Mouse (Mus musculus): Measurements from ENCODE around the gene Sfxn1. TPM values are rescaled to one million over a fixed set of nuclear protein-coding genes. Genes with fewer than 3 reads are reported as not detected.

The Sfxn1 gene
- polyA plus RNA-seq, 1 experiment from 2014 or later, result 89.2 TPM

DNA sequence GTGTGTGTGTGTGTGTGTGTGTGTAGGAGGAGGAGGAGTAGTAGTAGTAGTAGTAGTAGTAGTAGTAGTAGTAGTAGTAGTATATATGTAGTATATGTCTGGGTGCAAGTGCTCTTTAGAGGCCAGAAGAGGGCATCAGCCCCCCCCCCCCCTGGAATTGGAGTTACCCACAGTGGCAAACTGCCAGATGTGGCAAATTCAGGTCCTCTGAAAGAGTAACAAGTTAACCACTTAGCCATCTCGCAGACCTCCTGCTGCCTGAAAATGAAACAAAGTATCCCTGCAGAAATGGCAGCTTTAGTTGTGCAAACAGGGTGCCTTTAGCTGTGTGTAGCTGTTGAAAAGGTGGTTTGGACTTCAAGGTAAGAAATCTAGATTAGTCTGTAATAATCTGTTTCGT, 1.8 kb downstream of the Sfxn1 start:
- Histone ChIP-seq H3K36me3 (replicated peaks; ENCODE audit: control insufficient read depth, insufficient read depth) (no peaks in the 10 kb centered on the region), H3K9ac (no peak overlapping the region), H3K4me1 (replicated peaks; ENCODE audit: control insufficient read depth, insufficient read depth, low read length) (peaks cover 16% of the 10 kb centered on the region), H3K4me2 (replicated peaks) (0 out of 2 replicates have a peak overlapping the region, but pooled peaks have one; percentile 60), H3K27ac (no peak overlapping the region), H3K4me3 (replicated peaks; ENCODE audit: low read length) (no peak overlapping the region), H3K27me3 (ENCODE audit: control insufficient read depth, insufficient read depth, low read length) (no peaks in the 10 kb centered on the region), H3K9me3 (ENCODE audit: control insufficient read depth, low read length) (no peaks in the 10 kb centered on the region)
- no peak for ATAC-seq (ENCODE audit: low FRiP score)
- 77% methylated on average over 2 of the region's 2 CpGs for WGBS
- no peak for DNase-seq (ENCODE audit: low spot score)

DNA sequence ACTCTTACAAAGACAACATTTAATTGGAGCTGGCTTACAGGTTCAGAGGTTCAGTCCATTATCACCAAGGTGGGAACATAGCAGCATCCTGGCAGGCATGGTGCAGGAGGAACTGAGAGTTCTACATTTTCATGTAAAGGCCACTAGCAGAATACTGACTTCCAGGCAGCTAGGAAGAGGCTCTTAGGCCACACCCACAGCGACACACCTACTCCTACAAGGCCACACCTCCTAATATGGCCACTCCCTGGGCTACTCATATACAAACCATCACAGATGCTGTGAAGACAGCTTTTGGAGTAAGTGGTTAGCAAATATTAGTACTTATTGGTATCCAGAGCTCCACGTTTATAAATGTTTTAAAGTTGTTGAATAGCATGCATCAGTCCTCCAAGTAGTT, 3.7 kb downstream of the Sfxn1 start:
- H3K4me3 ChIP-seq (replicated peaks; ENCODE audit: low read length), result no peak overlapping the region
- H3K27me3 ChIP-seq (ENCODE audit: control insufficient read depth, insufficient read depth, low read length), result no peaks in the 10 kb centered on the region
- H3K9me3 ChIP-seq (ENCODE audit: control insufficient read depth, low read length), result no peaks in the 10 kb centered on the region
- WGBS, result 89% methylated on average over 2 of the region's 2 CpGs
- H3K36me3 ChIP-seq (replicated peaks; ENCODE audit: control insufficient read depth, insufficient read depth), result no peaks in the 10 kb centered on the region
- DNase-seq (ENCODE audit: low spot score) (no peak), ATAC-seq (ENCODE audit: low FRiP score) (no peak)
- H3K27ac ChIP-seq, result no peak overlapping the region
- H3K9ac ChIP-seq, result no peak overlapping the region
- peaks cover 16% of the 10 kb centered on the region for H3K4me1 ChIP-seq (replicated peaks; ENCODE audit: control insufficient read depth, insufficient read depth, low read length)
- H3K4me2 ChIP-seq (replicated peaks), result no peak overlapping the region

DNA sequence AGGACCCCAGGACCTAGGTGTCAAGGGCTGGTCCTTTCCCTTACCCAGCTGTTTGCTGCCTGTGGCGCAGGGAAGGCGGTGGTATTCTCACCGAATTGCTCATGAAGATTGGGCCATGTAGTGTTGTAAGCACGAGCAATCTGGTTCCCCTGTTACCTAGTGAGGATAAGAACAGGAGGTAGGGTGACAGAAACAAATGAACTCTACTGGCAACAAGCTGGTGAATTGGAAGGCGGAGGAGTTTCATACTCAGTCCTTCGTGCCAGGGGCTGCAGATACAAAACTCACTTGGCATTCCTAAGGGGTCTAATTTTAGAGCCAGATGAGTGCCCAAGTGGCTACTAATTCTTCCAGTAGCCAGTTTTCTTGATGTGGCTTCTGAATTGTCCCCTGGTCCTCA, 4.4 kb downstream of the Sfxn1 start:
- H3K27ac ChIP-seq, result no peak overlapping the region
- H3K4me2 ChIP-seq (replicated peaks), result no peak overlapping the region

DNA sequence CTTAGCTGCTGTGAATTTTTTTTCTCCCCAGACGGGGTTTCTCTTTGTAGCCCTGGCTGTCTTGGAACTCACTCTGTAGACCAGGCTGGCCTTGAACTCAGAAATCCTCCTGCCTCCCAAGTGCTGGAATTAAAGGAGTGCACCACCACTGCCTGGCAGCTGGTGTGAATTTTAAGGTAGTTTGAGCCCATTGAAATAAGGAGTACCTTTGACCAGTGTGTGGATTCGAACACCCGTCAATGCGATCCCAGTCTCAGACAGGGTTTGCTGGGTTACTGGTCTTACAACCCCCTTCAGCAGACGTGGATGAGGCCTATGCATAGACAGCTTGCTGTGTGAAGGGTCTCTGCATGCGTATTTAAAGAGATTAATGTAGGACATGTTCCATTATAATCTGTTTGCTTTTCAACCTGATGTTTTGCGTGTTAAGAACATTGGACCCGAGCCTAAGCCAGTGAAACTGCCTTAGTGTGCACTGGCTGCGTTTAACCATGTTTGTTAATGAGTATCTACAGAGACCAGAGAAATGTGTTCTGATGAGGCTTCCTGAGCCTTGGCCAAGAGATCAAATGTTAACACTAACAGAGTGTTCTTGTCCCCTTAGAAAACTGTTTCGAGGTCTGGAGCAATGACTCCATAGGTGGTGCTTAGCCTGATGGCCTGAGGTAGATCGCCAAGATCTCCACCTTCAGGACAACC, 5.2 kb downstream of the Sfxn1 start:
- H3K4me2 ChIP-seq (replicated peaks), result no peak overlapping the region

More for the DNA sequence above, 4.4 kb downstream of the Sfxn1 start:
- H3K36me3 ChIP-seq (replicated peaks; ENCODE audit: control insufficient read depth, insufficient read depth), result no peaks in the 10 kb centered on the region
- H3K4me3 ChIP-seq (replicated peaks; ENCODE audit: low read length), result no peak overlapping the region
- WGBS, result 92% methylated on average over 6 of the region's 6 CpGs
- H3K4me1 ChIP-seq (replicated peaks; ENCODE audit: control insufficient read depth, insufficient read depth, low read length), result peaks cover 16% of the 10 kb centered on the region
- no peaks in the 10 kb centered on the region for H3K27me3 ChIP-seq (ENCODE audit: control insufficient read depth, insufficient read depth, low read length)
- DNase-seq (ENCODE audit: low spot score) (no peak), ATAC-seq (ENCODE audit: low FRiP score) (no peak)
- H3K9me3 ChIP-seq (ENCODE audit: control insufficient read depth, low read length), result no peaks in the 10 kb centered on the region
- H3K9ac ChIP-seq, result no peak overlapping the region

DNA sequence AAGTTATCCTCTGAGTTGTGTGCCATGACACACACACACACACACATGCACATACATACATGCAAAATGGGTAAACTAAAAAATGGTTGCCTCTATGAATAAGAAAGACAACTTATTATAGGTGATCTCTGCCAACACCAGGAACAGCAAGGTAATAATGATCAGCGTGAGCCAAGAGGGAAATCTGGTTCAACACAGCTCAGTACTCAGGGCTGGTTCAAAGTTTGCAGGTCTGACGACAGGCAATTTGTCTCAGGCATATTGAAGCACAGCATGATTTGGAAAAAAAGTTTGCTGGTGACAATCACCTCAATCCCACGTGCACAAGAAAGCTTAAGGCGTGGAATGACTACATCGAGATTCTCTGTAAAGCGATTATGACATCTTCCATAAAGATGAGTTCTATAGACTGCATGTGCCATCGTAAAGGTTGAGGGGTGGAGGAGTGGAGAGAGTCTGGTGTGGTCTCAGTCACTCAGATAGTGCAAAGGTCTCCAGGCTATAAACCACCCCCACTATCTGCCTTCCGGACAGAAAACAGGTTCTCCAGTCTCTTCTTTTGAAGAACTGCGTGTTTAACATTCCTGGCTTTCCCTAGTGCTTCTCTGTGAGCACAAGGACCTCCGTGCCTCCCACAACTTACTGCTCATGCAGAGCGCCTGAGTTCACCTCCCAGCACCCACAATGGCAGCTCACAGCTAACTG, 6.0 kb downstream of the Sfxn1 start:
- Histone ChIP-seq H3K4me3 (replicated peaks; ENCODE audit: low read length) (no peak overlapping the region), H3K36me3 (replicated peaks; ENCODE audit: control insufficient read depth, insufficient read depth) (no peaks in the 10 kb centered on the region), H3K4me1 (replicated peaks; ENCODE audit: control insufficient read depth, insufficient read depth, low read length) (peaks cover 13% of the 10 kb centered on the region), H3K27me3 (ENCODE audit: control insufficient read depth, insufficient read depth, low read length) (no peaks in the 10 kb centered on the region), H3K4me2 (replicated peaks) (no peak overlapping the region), H3K9ac (no peak overlapping the region), H3K9me3 (ENCODE audit: control insufficient read depth, low read length) (no peaks in the 10 kb centered on the region), H3K27ac (no peak overlapping the region)
- ATAC-seq (ENCODE audit: low FRiP score) (no peak), DNase-seq (ENCODE audit: low spot score) (no peak)
- 83% methylated on average over 11 of the region's 11 CpGs for WGBS

More for the DNA sequence above, 5.2 kb downstream of the Sfxn1 start:
- Histone ChIP-seq H3K27me3 (ENCODE audit: control insufficient read depth, insufficient read depth, low read length) (no peaks in the 10 kb centered on the region), H3K27ac (no peak overlapping the region), H3K4me3 (replicated peaks; ENCODE audit: low read length) (no peak overlapping the region), H3K36me3 (replicated peaks; ENCODE audit: control insufficient read depth, insufficient read depth) (no peaks in the 10 kb centered on the region), H3K4me1 (replicated peaks; ENCODE audit: control insufficient read depth, insufficient read depth, low read length) (peaks cover 16% of the 10 kb centered on the region), H3K9ac (no peak overlapping the region), H3K9me3 (ENCODE audit: control insufficient read depth, low read length) (no peaks in the 10 kb centered on the region)
- DNase-seq (ENCODE audit: low spot score) (no peak), ATAC-seq (ENCODE audit: low FRiP score) (no peak)
- WGBS, result 90% methylated on average over 11 of the region's 11 CpGs

DNA sequence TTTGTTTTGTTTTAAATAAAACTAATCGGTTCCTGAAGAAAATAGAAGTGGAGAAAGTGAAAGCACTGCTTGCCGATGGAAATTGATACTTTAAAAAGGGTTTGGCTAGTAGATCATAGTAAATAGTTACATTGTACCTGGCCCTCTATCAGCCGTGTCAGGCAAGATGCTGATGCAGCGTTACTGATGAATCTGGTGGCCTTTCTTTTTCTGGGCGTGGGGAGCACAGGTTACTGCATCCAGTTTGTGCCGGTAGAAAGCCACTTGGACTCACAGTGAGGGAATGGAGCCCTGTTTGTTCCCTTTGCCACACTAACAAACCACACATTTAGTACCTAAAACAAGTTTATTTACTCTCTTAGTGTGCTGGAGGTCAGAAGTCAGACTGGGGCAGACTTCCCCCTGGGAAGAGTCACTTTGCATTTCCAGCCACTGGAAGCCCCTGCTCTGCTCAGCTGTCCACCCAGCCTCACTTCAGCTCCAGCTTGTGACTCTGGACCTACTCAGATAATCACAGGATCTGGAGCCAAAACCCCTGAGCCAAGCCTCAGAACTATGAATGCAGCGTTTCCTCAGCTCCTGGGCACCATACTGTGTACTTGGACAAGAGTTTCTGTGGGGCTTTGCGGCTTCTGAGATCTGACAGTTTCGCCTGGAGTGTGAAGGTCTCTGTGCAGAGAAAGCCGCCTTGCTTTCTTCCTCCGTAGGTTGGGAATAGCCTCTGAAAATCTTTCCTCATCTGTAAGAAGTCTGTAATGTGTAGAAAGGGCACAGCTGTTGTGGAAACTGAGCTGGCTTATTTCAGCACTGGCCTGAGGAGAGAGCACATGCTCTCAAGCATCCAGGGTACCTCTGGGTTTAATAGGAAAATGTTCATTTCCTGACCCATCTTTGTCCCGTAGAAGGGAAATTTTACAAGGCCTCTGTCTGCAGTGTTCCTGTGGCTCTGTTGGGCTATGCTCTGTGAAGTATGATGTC, 8.4 kb downstream of the Sfxn1 start:
- Histone ChIP-seq H3K9ac (no peak overlapping the region), H3K4me3 (replicated peaks; ENCODE audit: low read length) (no peak overlapping the region), H3K4me1 (replicated peaks; ENCODE audit: control insufficient read depth, insufficient read depth, low read length) (0 out of 2 replicates have a peak, but pooled peaks cover 5% of the 10 kb centered on the region), H3K27ac (no peak overlapping the region), H3K36me3 (replicated peaks; ENCODE audit: control insufficient read depth, insufficient read depth) (no peaks in the 10 kb centered on the region), H3K4me2 (replicated peaks) (no peak overlapping the region), H3K27me3 (ENCODE audit: control insufficient read depth, insufficient read depth, low read length) (no peaks in the 10 kb centered on the region), H3K9me3 (ENCODE audit: control insufficient read depth, low read length) (no peaks in the 10 kb centered on the region)
- ATAC-seq (ENCODE audit: low FRiP score), result no peak
- no peak for DNase-seq (ENCODE audit: low spot score)
- 75% methylated on average over 12 of the region's 12 CpGs for WGBS

DNA sequence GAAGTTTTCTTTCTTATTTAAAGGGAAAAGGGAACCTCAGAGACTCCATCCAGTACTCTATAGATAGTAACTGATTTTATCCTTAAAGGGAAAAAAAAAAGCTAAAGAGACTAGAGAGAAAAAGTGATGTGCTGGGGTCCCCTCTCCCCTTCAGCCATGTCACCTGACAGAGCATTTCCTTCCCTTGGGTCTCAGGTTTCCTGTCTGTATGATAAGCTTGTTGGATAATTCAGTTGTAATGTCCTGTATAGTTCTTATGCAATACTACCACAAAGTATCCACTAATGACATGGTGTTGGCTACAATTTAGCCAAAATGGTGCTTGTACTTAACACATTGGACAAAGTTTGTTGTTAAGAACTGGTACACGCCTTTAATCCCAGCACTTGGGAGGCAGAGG, 9.1 kb downstream of the Sfxn1 start:
- no peak overlapping the region for H3K4me3 ChIP-seq (replicated peaks; ENCODE audit: low read length)
- no peak overlapping the region for H3K27ac ChIP-seq
- H3K9ac ChIP-seq, result no peak overlapping the region
- H3K27me3 ChIP-seq (ENCODE audit: control insufficient read depth, insufficient read depth, low read length), result no peaks in the 10 kb centered on the region
- H3K36me3 ChIP-seq (replicated peaks; ENCODE audit: control insufficient read depth, insufficient read depth), result peaks cover 1% of the 10 kb centered on the region; the same call in 1 of the 2 replicates
- DNase-seq (ENCODE audit: low spot score) (no peak), ATAC-seq (ENCODE audit: low FRiP score) (no peak)
- 96% methylated on average over 1 of the region's 1 CpGs for WGBS
- 0 out of 2 replicates have a peak, but pooled peaks cover 5% of the 10 kb centered on the region for H3K4me1 ChIP-seq (replicated peaks; ENCODE audit: control insufficient read depth, insufficient read depth, low read length)
- H3K9me3 ChIP-seq (ENCODE audit: control insufficient read depth, low read length), result no peaks in the 10 kb centered on the region
- no peak overlapping the region for H3K4me2 ChIP-seq (replicated peaks)

DNA sequence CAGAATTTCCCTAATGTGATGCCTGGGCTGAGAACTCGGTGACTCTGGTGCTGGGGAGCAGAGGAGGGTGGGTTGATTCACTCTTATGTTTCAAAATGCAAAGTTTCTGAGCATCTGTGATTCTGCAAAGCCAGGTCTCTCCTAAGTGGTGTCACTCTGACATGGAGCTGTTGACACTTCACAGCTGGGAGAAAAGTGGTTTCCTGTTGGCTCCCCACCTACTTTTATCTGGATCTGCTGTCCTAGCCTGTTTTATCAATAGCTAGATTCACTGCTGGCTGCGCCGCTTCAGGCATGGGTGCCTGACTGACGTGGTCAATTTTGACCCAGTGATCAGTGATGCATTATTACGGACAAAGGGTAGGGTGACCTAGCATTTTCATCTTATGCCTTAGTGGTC, 11.3 kb downstream of the Sfxn1 start:
- WGBS, result 72% methylated on average over 5 of the region's 5 CpGs
- no peak for DNase-seq (ENCODE audit: low spot score)
- 0 out of 2 replicates have a peak, but pooled peaks cover 5% of the 10 kb centered on the region for H3K4me1 ChIP-seq (replicated peaks; ENCODE audit: control insufficient read depth, insufficient read depth, low read length)

DNA sequence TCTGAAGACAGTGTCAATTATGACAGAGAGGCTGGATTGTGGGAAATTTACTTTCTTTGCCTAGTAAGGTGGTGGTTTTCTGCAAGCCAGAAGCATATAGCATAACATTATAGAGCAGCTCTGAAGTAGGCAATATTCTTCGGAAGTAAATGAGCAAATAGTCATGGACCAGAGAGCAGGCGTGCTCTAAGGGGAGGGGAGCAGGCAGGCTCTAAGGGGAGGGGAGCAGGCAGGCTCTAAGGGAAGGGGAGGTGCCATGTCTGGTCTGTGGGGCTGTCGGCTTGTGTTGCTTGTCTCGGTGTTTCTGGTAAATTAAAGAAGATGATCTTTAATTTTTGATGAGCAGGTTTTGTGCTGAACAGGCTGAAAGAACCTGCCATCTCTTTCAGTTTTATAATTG, 12.5 kb downstream of the Sfxn1 start:
- no peak for ATAC-seq (ENCODE audit: low FRiP score)
- Histone ChIP-seq H3K4me3 (replicated peaks; ENCODE audit: low read length) (no peak overlapping the region), H3K27ac (no peak overlapping the region), H3K4me1 (replicated peaks; ENCODE audit: control insufficient read depth, insufficient read depth, low read length) (0 out of 2 replicates have a peak, but pooled peaks cover 5% of the 10 kb centered on the region), H3K27me3 (ENCODE audit: control insufficient read depth, insufficient read depth, low read length) (no peaks in the 10 kb centered on the region), H3K9ac (no peak overlapping the region), H3K4me2 (replicated peaks) (no peak overlapping the region), H3K9me3 (ENCODE audit: control insufficient read depth, low read length) (no peaks in the 10 kb centered on the region), H3K36me3 (replicated peaks; ENCODE audit: control insufficient read depth, insufficient read depth) (peaks cover 35% of the 10 kb centered on the region)
- DNase-seq (ENCODE audit: low spot score), result no peak
- 40% methylated on average over 4 of the region's 4 CpGs for WGBS

More for the DNA sequence above, 11.3 kb downstream of the Sfxn1 start:
- Histone ChIP-seq H3K4me3 (replicated peaks; ENCODE audit: low read length) (no peak overlapping the region), H3K9me3 (ENCODE audit: control insufficient read depth, low read length) (no peaks in the 10 kb centered on the region), H3K4me2 (replicated peaks) (no peak overlapping the region), H3K9ac (no peak overlapping the region), H3K27ac (no peak overlapping the region), H3K27me3 (ENCODE audit: control insufficient read depth, insufficient read depth, low read length) (no peaks in the 10 kb centered on the region), H3K36me3 (replicated peaks; ENCODE audit: control insufficient read depth, insufficient read depth) (peaks cover 23% of the 10 kb centered on the region)
- no peak for ATAC-seq (ENCODE audit: low FRiP score)
